ENCODE assay signal across 9 mouse cellular contexts in genomic region chr5:127962656-127963055, GRCm38 (mm10).
"Had no signal": no experiment of that assay in that cellular context is flagged by ENCODE, and none has a peak within 500 bp of the region (broad histone marks: within the 10 kb centered on the region; RNA-seq: fewer than 3 reads in every experiment).

No protein-coding gene starts in this region.

- DNase-seq: kidney, adult 11 months; kidney, adult 9 months; kidney, postnatal 36 days; lung, embryonic 14.5 days; lung, postnatal 10 days; lung, postnatal 4 days; midbrain, embryonic 14.5 days; thymus, adult 18-20 months; thymus, postnatal 14 days had no signal
